19 mouse cellular contexts compared by ENCODE assay signal in the genomic region with DNA sequence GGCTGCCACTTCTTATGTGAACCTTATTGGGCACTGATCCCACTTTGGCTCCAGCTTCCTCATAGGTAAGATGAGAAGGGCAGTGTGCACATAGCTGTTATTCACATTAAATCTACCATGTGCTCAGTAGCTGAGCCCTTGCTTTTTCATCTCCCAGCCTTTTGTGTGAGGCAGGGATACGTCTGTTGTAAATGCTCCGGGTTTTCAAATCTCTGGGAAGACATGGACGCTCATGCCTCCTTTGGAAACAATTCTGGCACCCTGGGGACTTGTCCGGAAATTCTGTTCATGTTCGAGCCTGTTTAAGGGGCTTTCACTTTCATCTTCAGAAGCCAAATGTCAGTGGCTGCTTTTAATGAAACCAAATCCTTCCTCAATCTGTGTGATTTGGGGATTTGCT.
DNase-seq lines count a peak whose midpoint lies in the region; ATAC-seq lines count a peak whose summit lies in the region.
"Had no signal": no experiment of that assay in that cellular context is flagged by ENCODE, and none has a peak within 500 bp of the region (broad histone marks: within the 10 kb centered on the region; RNA-seq: fewer than 3 reads in every experiment).

No protein-coding gene starts in this region.

- H3K9ac ChIP-seq in limb, embryonic 11.5 days (ENCODE audit: low read length), result no peak overlapping the region
- H3K9ac ChIP-seq in liver, embryonic 12.5 days, result no peak overlapping the region
- no peak overlapping the region for H3K9ac ChIP-seq in neural tube, embryonic 15.5 days (replicated peaks)
- H3K9ac ChIP-seq: forebrain, postnatal 0 days; limb, embryonic 15.5 days; lung, embryonic 14.5 days; neural tube, embryonic 13.5 days had no signal

- ATAC-seq in common myeloid progenitor, adult 5-6 weeks (replicated peaks; ENCODE audit: low read depth, poor library complexity, severe bottlenecking), result peak; percentile 46
- ATAC-seq in limb, embryonic 11.5 days (ENCODE audit: insufficient number of reproducible peaks, low FRiP score, low TSS enrichment, low read depth), result peak; percentile 79
- no peak for ATAC-seq in liver, embryonic 12.5 days
- ATAC-seq in neural tube, embryonic 15.5 days (ENCODE audit: low FRiP score), result no peak
- ATAC-seq: activated CD4-positive, CD25-positive, alpha-beta regulatory T cell, adult 4 months; CD4-positive, CD25-positive, alpha-beta regulatory T cell, adult 4 months; forebrain, postnatal 0 days; inflammation-experienced regulatory T-cells, adult 6 months had no signal

- no peaks in the 10 kb centered on the region for H3K27me3 ChIP-seq in heart, embryonic 10.5 days (ENCODE audit: insufficient read depth, poor library complexity, severe bottlenecking)
- H3K27me3 ChIP-seq in limb, embryonic 11.5 days (ENCODE audit: control insufficient read depth, insufficient read depth, low read length), result no peaks in the 10 kb centered on the region
- no peaks in the 10 kb centered on the region for H3K27me3 ChIP-seq in liver, embryonic 12.5 days (replicated peaks)
- no peaks in the 10 kb centered on the region for H3K27me3 ChIP-seq in neural tube, embryonic 15.5 days (replicated peaks)
- H3K27me3 ChIP-seq: limb, embryonic 15.5 days; neural tube, embryonic 13.5 days had no signal

- no peak overlapping the region for H3K4me2 ChIP-seq in limb, embryonic 11.5 days (ENCODE audit: low read depth, severe bottlenecking)
- no peak overlapping the region for H3K4me2 ChIP-seq in liver, embryonic 12.5 days
- H3K4me2 ChIP-seq in neural tube, embryonic 15.5 days, result no peak overlapping the region
- H3K4me2 ChIP-seq: limb, embryonic 15.5 days; lung, embryonic 14.5 days; neural tube, embryonic 13.5 days had no signal

- H3K9me3 ChIP-seq in heart, embryonic 10.5 days, result no peaks in the 10 kb centered on the region
- no peaks in the 10 kb centered on the region for H3K9me3 ChIP-seq in limb, embryonic 11.5 days (ENCODE audit: control insufficient read depth, low read length)
- H3K9me3 ChIP-seq in liver, embryonic 12.5 days (replicated peaks), result no peaks in the 10 kb centered on the region
- no peaks in the 10 kb centered on the region for H3K9me3 ChIP-seq in neural tube, embryonic 15.5 days (replicated peaks)
- H3K9me3 ChIP-seq: limb, embryonic 15.5 days; neural tube, embryonic 13.5 days had no signal

- H3K27ac ChIP-seq in heart, embryonic 10.5 days, result no peak overlapping the region
- H3K27ac ChIP-seq in limb, embryonic 11.5 days (replicated peaks; ENCODE audit: low read depth, low read length), result no peak overlapping the region
- H3K27ac ChIP-seq in liver, embryonic 12.5 days, result no peak overlapping the region
- no peak overlapping the region for H3K27ac ChIP-seq in neural tube, embryonic 15.5 days (replicated peaks)
- H3K27ac ChIP-seq: limb, embryonic 15.5 days; neural tube, embryonic 13.5 days had no signal

- H3K4me1 ChIP-seq in heart, embryonic 10.5 days, result no peaks in the 10 kb centered on the region
- H3K4me1 ChIP-seq in limb, embryonic 11.5 days (ENCODE audit: control insufficient read depth, insufficient read depth, low read length), result no peaks in the 10 kb centered on the region
- H3K4me1 ChIP-seq in liver, embryonic 12.5 days, result no peaks in the 10 kb centered on the region
- no peaks in the 10 kb centered on the region for H3K4me1 ChIP-seq in neural tube, embryonic 15.5 days
- H3K4me1 ChIP-seq: limb, embryonic 15.5 days; neural tube, embryonic 13.5 days had no signal

- H3K36me3 ChIP-seq in heart, embryonic 10.5 days, result no peaks in the 10 kb centered on the region
- H3K36me3 ChIP-seq in limb, embryonic 11.5 days (ENCODE audit: control insufficient read depth, insufficient read depth, low read length), result no peaks in the 10 kb centered on the region
- no peaks in the 10 kb centered on the region for H3K36me3 ChIP-seq in liver, embryonic 12.5 days
- no peaks in the 10 kb centered on the region for H3K36me3 ChIP-seq in neural tube, embryonic 15.5 days
- H3K36me3 ChIP-seq: limb, embryonic 15.5 days; neural tube, embryonic 13.5 days had no signal

- WGBS in heart, embryonic 10.5 days, result 74% methylated on average over 5 of the region's 5 CpGs
- 44% methylated on average over 5 of the region's 5 CpGs for WGBS in limb, embryonic 11.5 days
- WGBS in liver, embryonic 12.5 days (ENCODE audit: insufficient replicate concordance), result 66% methylated on average over 5 of the region's 5 CpGs
- 56% methylated on average over 5 of the region's 5 CpGs for WGBS in neural tube, embryonic 15.5 days

- no peak overlapping the region for H3K4me3 ChIP-seq in heart, embryonic 10.5 days
- H3K4me3 ChIP-seq in limb, embryonic 11.5 days (ENCODE audit: low read depth, low read length), result no peak overlapping the region
- H3K4me3 ChIP-seq in liver, embryonic 12.5 days, result no peak overlapping the region
- no peak overlapping the region for H3K4me3 ChIP-seq in neural tube, embryonic 15.5 days (replicated peaks)
- H3K4me3 ChIP-seq: limb, embryonic 15.5 days; neural tube, embryonic 13.5 days had no signal

- DNase-seq in heart, adult 18-20 months, result peak; percentile 40 to 56
- no peak for DNase-seq in heart, embryonic 10.5 days (ENCODE audit: low spot score)
- DNase-seq in B cell, adult 2 months, result peak; percentile 34 to 39
- DNase-seq in limb, embryonic 11.5 days (ENCODE audit: low spot score), result no peak
- DNase-seq in cerebellum, adult 8-10 months, result no peak
- DNase-seq: cerebellum, adult 9-11 months; forebrain, postnatal 0 days; gastrocnemius, postnatal 25 days; lung, embryonic 14.5 days; right cerebral cortex, adult 18-20 months; thymus, adult 18-20 months had no signal

Comparison
In these comparisons a context has a peak if more than half of its experiments do, and no peak if none do; other contexts are left out.
1. DNase-seq: peak in heart, adult 18-20 months (2 of 2) and B cell, adult 2 months (2 of 2); none in heart, embryonic 10.5 days (single experiment), limb, embryonic 11.5 days (single experiment) and cerebellum, adult 8-10 months (single experiment).
2. ATAC-seq: peak in common myeloid progenitor, adult 5-6 weeks (single experiment) and limb, embryonic 11.5 days (single experiment); none in liver, embryonic 12.5 days (single experiment) and neural tube, embryonic 15.5 days (single experiment).